32 mouse cellular contexts compared by ENCODE assay signal in genomic region chr7:141231551-141231950, GRCm38 (mm10). TPM values are rescaled to one million over a fixed set of nuclear protein-coding genes. Genes with fewer than 3 reads are reported as not detected.
"Had no signal": no experiment of that assay in that cellular context is flagged by ENCODE, and none has a peak within 500 bp of the region (broad histone marks: within the 10 kb centered on the region; RNA-seq: fewer than 3 reads in every experiment).

No protein-coding gene starts in this region.

- H3K27me3 ChIP-seq: heart, embryonic 13.5 days; heart, embryonic 15.5 days; hindbrain, embryonic 12.5 days; intestine, embryonic 15.5 days; kidney, embryonic 15.5 days; limb, embryonic 13.5 days; limb, embryonic 15.5 days; liver, embryonic 12.5 days had no signal

- H3K9ac ChIP-seq: heart, embryonic 13.5 days; heart, embryonic 15.5 days; hindbrain, embryonic 12.5 days; hindbrain, embryonic 14.5 days; kidney, embryonic 15.5 days; limb, embryonic 13.5 days; limb, embryonic 15.5 days; liver, embryonic 12.5 days; liver, embryonic 14.5 days had no signal

- H3K27ac ChIP-seq: heart, adult 2 months; heart, embryonic 13.5 days; heart, embryonic 15.5 days; hindbrain, embryonic 12.5 days; hindbrain, embryonic 14.5 days; intestine, embryonic 15.5 days; kidney, embryonic 15.5 days; kidney, postnatal 0 days; limb, embryonic 13.5 days; limb, embryonic 15.5 days; liver, embryonic 12.5 days; liver, embryonic 14.5 days had no signal

- DNase-seq: gastrocnemius, postnatal 14 days; gastrocnemius, postnatal 36 days; heart, adult 2 months; heart, postnatal 14 days; heart, postnatal 36 days; kidney, adult 18-20 months; kidney, adult 8-10 months; kidney, postnatal 14 days; kidney, postnatal 36 days; layer of hippocampus, adult 9-11 months; layer of hippocampus, postnatal 36 days; left cerebral cortex, postnatal 4 days had no signal

- H3K4me3 ChIP-seq: heart, adult 2 months; heart, embryonic 13.5 days; heart, embryonic 15.5 days; hindbrain, embryonic 12.5 days; intestine, embryonic 15.5 days; kidney, embryonic 15.5 days; limb, embryonic 13.5 days; limb, embryonic 15.5 days had no signal

- H3K9me3 ChIP-seq: heart, embryonic 13.5 days; heart, embryonic 15.5 days; hindbrain, embryonic 12.5 days; intestine, embryonic 15.5 days; kidney, embryonic 15.5 days; limb, embryonic 13.5 days; limb, embryonic 15.5 days; liver, embryonic 12.5 days had no signal

RNA-seq across cellular contexts. Expression of gene Lmntd2, which starts 17.7 kb away (rescaled TPM):
- total RNA-seq: gastrocnemius, adult 18-20 months; gastrocnemius, adult 8-10 months; gastrocnemius, postnatal 14 days; gastrocnemius, postnatal 36 days; heart, adult 2 months; heart, postnatal 14 days; heart, postnatal 36 days; hematopoietic stem cell, adult 5-6 weeks; layer of hippocampus, adult 18-20 months; layer of hippocampus, adult 8-10 months; layer of hippocampus, postnatal 14 days; layer of hippocampus, postnatal 36 days; left cerebral cortex, adult 18-20 months; left cerebral cortex, postnatal 10 days; left cerebral cortex, postnatal 25 days had no signal
